Mouse (Mus musculus): ENCODE results near the gene Ddx39b. TPM values are rescaled to one million over a fixed set of nuclear protein-coding genes. Genes with fewer than 3 reads are reported as not detected.
A peak's percentile ranks its signal among the peaks of the same experiment; 100 is the strongest.

Ddx39b gene
- total and polyA plus RNA-seq, 3 experiments: 206 to 787 (median 581) TPM

DNA sequence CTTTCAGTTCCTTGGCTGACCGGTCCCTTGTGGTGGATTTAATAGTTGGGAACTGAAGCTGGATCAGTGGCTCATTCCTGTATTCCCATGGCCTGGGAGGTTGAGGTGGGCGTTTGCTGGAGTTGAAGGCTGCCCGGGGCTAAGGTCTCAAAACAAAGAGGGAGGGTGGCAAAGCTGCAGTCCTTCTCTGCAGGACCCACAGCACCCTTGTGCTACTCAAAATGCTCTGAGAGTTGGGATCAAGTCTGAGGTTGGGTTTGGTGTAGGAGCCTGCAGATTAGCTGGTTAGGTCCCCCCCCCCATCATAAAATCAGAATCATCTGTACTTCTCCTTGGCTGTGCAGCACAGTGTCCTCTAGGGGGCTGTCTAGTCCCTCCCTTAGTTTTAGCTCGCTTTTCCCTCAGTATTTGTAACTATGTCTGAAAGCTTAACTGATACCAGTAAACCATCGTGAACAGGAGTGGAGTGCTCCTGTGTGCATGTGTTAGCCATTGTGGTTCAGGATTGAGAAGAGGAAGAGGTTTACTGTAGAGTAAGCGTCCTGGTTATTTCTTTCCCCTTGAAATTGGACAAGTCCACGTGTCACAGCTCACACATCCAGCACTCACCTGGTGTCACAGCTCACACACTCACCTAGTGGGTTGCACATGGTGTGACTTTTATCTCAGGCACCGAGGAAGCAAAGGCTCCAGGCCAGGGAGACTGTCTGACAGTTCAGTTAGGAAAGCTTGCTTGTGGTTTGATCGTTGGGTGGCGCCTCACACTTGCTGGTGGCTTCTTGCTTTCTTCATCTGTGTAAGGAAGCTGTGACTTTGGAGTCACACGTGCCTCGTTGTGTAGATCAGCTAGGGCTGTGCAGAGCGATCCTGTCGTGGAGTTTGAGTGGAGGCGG is 4.4 kb downstream of the Ddx39b start (continued):
- TF ChIP-seq MEF2A (IDR thresholded peaks at IDR 0.05; ENCODE audit: extremely low read depth, insufficient replicate concordance, low read depth, low read length, poor library complexity, severe bottlenecking): no peak
- no peak for TF ChIP-seq E2F4 (IDR thresholded peaks at IDR 0.05; ENCODE audit: borderline replicate concordance, low read depth, low read length)
- TF ChIP-seq SMC3 (IDR thresholded peaks at IDR 0.05; ENCODE audit: low read depth, low read length): no peak

DNA sequence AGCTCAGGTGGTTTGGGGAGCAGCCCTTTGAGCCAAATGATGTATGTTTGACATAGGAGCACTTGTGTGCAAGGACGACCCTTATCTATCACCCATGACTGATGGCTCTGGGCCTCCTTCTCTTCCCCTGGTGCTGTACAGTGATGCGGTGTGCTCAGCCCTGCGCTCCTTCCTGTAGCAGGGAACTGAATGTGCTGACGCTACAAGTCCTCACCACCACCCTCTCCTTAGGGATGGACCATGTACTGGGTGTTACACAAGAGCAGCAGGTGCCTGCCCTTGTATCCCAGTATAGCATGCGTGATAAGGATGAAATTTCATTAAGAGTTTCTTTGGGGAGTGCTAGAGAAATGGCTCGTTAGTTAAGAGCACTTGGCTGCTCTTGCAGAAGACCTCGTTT is 5.6 kb downstream of the Ddx39b start:
- Histone ChIP-seq H3K9me3 (replicated peaks; ENCODE audit: insufficient read depth, low read length) (no peaks in the 10 kb centered on the region), H3K79me2 (ENCODE audit: control insufficient read depth, insufficient read depth, low read length, poor library complexity) (peaks cover 52% of the 10 kb centered on the region), H3K4me3 (ENCODE audit: control insufficient read depth in 1 of 2, insufficient read depth in 1 of 2, low read depth in 2 of 2, low read length in 2 of 2) (no peak overlapping the region), H3K4me1 (ENCODE audit: control insufficient read depth in 1 of 2, insufficient read depth in 2 of 2, low read length in 2 of 2) (peaks cover 0 to 19% of the 10 kb centered on the region in 2 experiments; a peak in 3 of 4 replicates), H3K36me3 (ENCODE audit: control insufficient read depth in 1 of 2, insufficient read depth in 2 of 2, low read length in 2 of 2) (peaks cover 24 to 44% of the 10 kb centered on the region in 2 experiments), H3K27ac (ENCODE audit: control insufficient read depth, low read depth, low read length) (no peak overlapping the region), H3K27me3 (ENCODE audit: control insufficient read depth in 1 of 2, insufficient read depth in 2 of 2, low read length in 2 of 2) (no peaks in the 10 kb centered on the region), H3K9ac (ENCODE audit: control insufficient read depth, low read depth, low read length, poor library complexity, severe bottlenecking) (no peak overlapping the region)
- TF ChIP-seq MXI1 (IDR thresholded peaks at IDR 0.05; ENCODE audit: low read depth, low read length) (no peak), EP300 (IDR thresholded peaks at IDR 0.05; ENCODE audit: low read depth in 1 of 2, low read length in 2 of 2) (no peak), CHD1 (IDR thresholded peaks at IDR 0.05; ENCODE audit: low read depth, low read length) (no peak), POLR2A (IDR thresholded peaks at IDR 0.05; ENCODE audit: control insufficient read depth in 1 of 2, insufficient read depth in 1 of 2, low read depth in 1 of 2, low read length in 2 of 2, poor library complexity in 1 of 2) (peak in 1 of 2 experiments; percentile 28; a peak in 1 of 4 replicates)
- DNase-seq (ENCODE audit: low read depth, low spot score): no peak

DNA sequence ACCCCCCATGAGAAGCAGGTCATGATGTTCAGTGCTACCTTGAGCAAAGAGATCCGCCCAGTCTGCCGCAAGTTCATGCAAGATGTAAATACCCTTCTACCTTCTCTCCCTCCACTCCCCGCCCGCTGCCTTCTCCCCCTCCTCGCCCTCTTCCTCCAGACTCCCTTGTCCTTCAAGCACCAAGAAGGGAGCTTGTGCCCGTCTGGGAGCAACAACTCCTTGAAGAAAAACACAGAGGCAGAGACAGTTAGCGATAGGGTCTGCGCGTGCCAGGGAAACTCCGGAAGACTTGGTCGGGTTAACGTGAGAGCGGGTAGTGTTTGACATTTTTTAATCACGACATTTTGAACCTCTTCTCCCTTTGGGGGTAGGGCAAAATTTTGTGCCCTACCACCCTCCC is 7.4 kb downstream of the Ddx39b start:
- TF ChIP-seq TAL1 (IDR thresholded peaks at IDR 0.05; ENCODE audit: low read length): no peak
- TF ChIP-seq ZNF384 (IDR thresholded peaks at IDR 0.05; ENCODE audit: low read depth, low read length): no peak
- no peak for TF ChIP-seq GABPA (IDR thresholded peaks at IDR 0.05; ENCODE audit: low read depth, low read length)
- no peak for TF ChIP-seq USF2 (IDR thresholded peaks at IDR 0.05; ENCODE audit: borderline replicate concordance in 1 of 2, insufficient read depth in 1 of 2, low read depth in 1 of 2, low read length in 2 of 2)
- TF ChIP-seq KAT2A (conservative IDR thresholded peaks at IDR 0.05; ENCODE audit: low read depth, low read length): no peak
- TF ChIP-seq ETS1 (IDR thresholded peaks at IDR 0.05; ENCODE audit: low read depth, low read length): no peak
- no peak for TF ChIP-seq HCFC1 (IDR thresholded peaks at IDR 0.05; ENCODE audit: low read depth, low read length)
- no peak for TF ChIP-seq CTCF (IDR thresholded peaks at IDR 0.05 in 2 of 3, conservative IDR thresholded peaks at IDR 0.05 in 1 of 3; ENCODE audit: control insufficient read depth in 1 of 3, insufficient read depth in 1 of 3, low read depth in 2 of 3, low read length in 3 of 3, poor library complexity in 1 of 3, severe bottlenecking in 1 of 3)
- no peak for TF ChIP-seq SIN3A (IDR thresholded peaks at IDR 0.05; ENCODE audit: low read length)
- TF ChIP-seq CHD1 (IDR thresholded peaks at IDR 0.05; ENCODE audit: low read depth, low read length): no peak
- no peak for TF ChIP-seq NELFE (IDR thresholded peaks at IDR 0.05; ENCODE audit: low read depth, low read length)
- no peak for TF ChIP-seq TCF12 (IDR thresholded peaks at IDR 0.05; ENCODE audit: low read depth, low read length)
- no peak for TF ChIP-seq MAFK (IDR thresholded peaks at IDR 0.05; ENCODE audit: borderline replicate concordance, low read depth, low read length)
- no peak for TF ChIP-seq NRF1 (IDR thresholded peaks at IDR 0.05; ENCODE audit: insufficient read depth, low read depth, low read length, poor library complexity, severe bottlenecking)
- no peak for TF ChIP-seq E2F4 (IDR thresholded peaks at IDR 0.05; ENCODE audit: borderline replicate concordance, low read depth, low read length)
- no peak for TF ChIP-seq MAZ (IDR thresholded peaks at IDR 0.05; ENCODE audit: low read depth, low read length)
- TF ChIP-seq MXI1 (IDR thresholded peaks at IDR 0.05; ENCODE audit: low read depth, low read length): no peak
- TF ChIP-seq POLR2AphosphoS2 (IDR thresholded peaks at IDR 0.05; ENCODE audit: low read length): no peak
- TF ChIP-seq TBP (IDR thresholded peaks at IDR 0.05; ENCODE audit: low read depth, low read length): no peak

More for the DNA sequence above, 7.4 kb downstream of the Ddx39b start:
- H3K79me2 ChIP-seq (ENCODE audit: control insufficient read depth, insufficient read depth, low read length, poor library complexity): peaks cover 33% of the 10 kb centered on the region
- no peak overlapping the region for H3K4me3 ChIP-seq (ENCODE audit: control insufficient read depth in 1 of 2, insufficient read depth in 1 of 2, low read depth in 2 of 2, low read length in 2 of 2)
- no peaks in the 10 kb centered on the region for H3K9me3 ChIP-seq (replicated peaks; ENCODE audit: insufficient read depth, low read length)
- peaks cover 16 to 39% of the 10 kb centered on the region in 2 experiments for H3K36me3 ChIP-seq (ENCODE audit: control insufficient read depth in 1 of 2, insufficient read depth in 2 of 2, low read length in 2 of 2)
- H3K9ac ChIP-seq (ENCODE audit: control insufficient read depth, low read depth, low read length, poor library complexity, severe bottlenecking): no peak overlapping the region
- peaks cover 0 to 11% of the 10 kb centered on the region in 2 experiments; a peak in 3 of 4 replicates for H3K4me1 ChIP-seq (ENCODE audit: control insufficient read depth in 1 of 2, insufficient read depth in 2 of 2, low read length in 2 of 2)
- H3K27me3 ChIP-seq (ENCODE audit: control insufficient read depth in 1 of 2, insufficient read depth in 2 of 2, low read length in 2 of 2): no peaks in the 10 kb centered on the region
- H3K27ac ChIP-seq (ENCODE audit: control insufficient read depth, low read depth, low read length): no peak overlapping the region
- no peak for DNase-seq (ENCODE audit: low read depth, low spot score)
